Mouse (Mus musculus) MEL (cell line): ENCODE data around the gene Foxs1.

Source experiments
- CHD2 ChIP-seq: IDR thresholded peaks from 2 replicates; pipeline ENCODE4 v1.6.1; 2011; ENCODE audit warnings: low read length, improper control_type of control experiment
- CTCF ChIP-seq, 3 experiments: IDR thresholded peaks in 2 of 3; conservative IDR thresholded peaks in 1 of 3; 2 replicates each; pipeline ENCODE4 v1.5.1; 2011 to 2012; ENCODE audit warnings: low read length in 3 of 3, low read depth in 2 of 3, mild to moderate bottlenecking in 2 of 3, improper control_type of control experiment in 1 of 3, inconsistent platforms in 1 of 3, mixed read lengths in 1 of 3, moderate library complexity in 1 of 3; ENCODE audit not compliant: control insufficient read depth in 1 of 3, insufficient read depth in 1 of 3, poor library complexity in 1 of 3, severe bottlenecking in 1 of 3
- EP300 ChIP-seq, 2 experiments: IDR thresholded peaks; 2 replicates each; pipeline ENCODE4 v1.6.1; 2011; ENCODE audit warnings: improper control_type of control experiment in 2 of 2, low read length in 2 of 2, low read depth in 1 of 2, mild to moderate bottlenecking in 1 of 2
- ETS1 ChIP-seq: IDR thresholded peaks from 2 replicates; pipeline ENCODE4 v1.6.1; 2012; ENCODE audit warnings: low read depth, mild to moderate bottlenecking, inconsistent platforms, low read length, improper control_type of control experiment, moderate library complexity
- GATA1 ChIP-seq: IDR thresholded peaks from 2 replicates; pipeline ENCODE4 v1.6.1; 2011; ENCODE audit warnings: low read depth, low read length, improper control_type of control experiment
- JUND ChIP-seq: IDR thresholded peaks from 2 replicates; pipeline ENCODE4 v1.6.1; 2011; ENCODE audit warnings: low read depth, mild to moderate bottlenecking, improper control_type of control experiment, low read length
- NELFE ChIP-seq: IDR thresholded peaks from 2 replicates; pipeline ENCODE4 v1.6.1; 2011; ENCODE audit warnings: low read depth, low read length, improper control_type of control experiment
- POLR2A ChIP-seq, 2 experiments: IDR thresholded peaks; 2 replicates each; pipeline ENCODE4 v1.6.1; 2011 to 2012; ENCODE audit warnings: low read length in 2 of 2, mild to moderate bottlenecking in 2 of 2, control low read depth in 1 of 2, improper control_type of control experiment in 1 of 2, low read depth in 1 of 2, moderate library complexity in 1 of 2; ENCODE audit not compliant: control insufficient read depth in 1 of 2, insufficient read depth in 1 of 2, poor library complexity in 1 of 2
- RAD21 ChIP-seq: IDR thresholded peaks from 2 replicates; pipeline ENCODE4 v1.6.1; 2011; ENCODE audit warnings: mild to moderate bottlenecking, low read depth, low read length, improper control_type of control experiment
- ZNF384 ChIP-seq: IDR thresholded peaks from 2 replicates; pipeline ENCODE4 v1.6.1; 2012; ENCODE audit warnings: low read depth, mild to moderate bottlenecking, inconsistent platforms, low read length, improper control_type of control experiment

DNA sequence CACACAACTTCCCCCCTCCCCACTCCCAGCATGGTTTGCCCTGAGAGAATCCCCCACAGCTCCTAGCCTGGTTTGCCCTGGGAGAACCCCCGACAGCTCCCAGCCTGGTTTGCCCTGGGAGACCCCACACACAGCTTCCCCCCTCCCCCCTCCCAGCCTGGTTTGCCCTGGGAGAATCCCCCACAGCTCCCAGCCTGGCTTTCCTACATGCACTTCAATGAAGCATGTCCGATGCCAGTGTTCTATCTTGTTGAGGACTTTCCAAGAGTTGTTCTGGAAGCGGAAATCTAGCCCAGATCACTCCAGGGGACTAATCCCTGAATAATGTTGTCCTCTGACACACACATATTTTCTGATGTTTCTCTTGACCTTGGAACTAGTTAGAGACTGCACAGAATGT is 30.4 kb downstream of the Foxs1 start:
- TF ChIP-seq ZNF384: no peak
- no peak for TF ChIP-seq CTCF (IDR thresholded peaks at IDR 0.05 in 2 of 3, conservative IDR thresholded peaks at IDR 0.05 in 1 of 3; ENCODE audit: control insufficient read depth in 1 of 3, insufficient read depth in 1 of 3, low read depth in 2 of 3, low read length in 3 of 3, poor library complexity in 1 of 3, severe bottlenecking in 1 of 3)
- no peak for TF ChIP-seq EP300 (IDR thresholded peaks at IDR 0.05; ENCODE audit: low read depth in 1 of 2, low read length in 2 of 2)
- no peak for TF ChIP-seq POLR2A (IDR thresholded peaks at IDR 0.05; ENCODE audit: control insufficient read depth in 1 of 2, insufficient read depth in 1 of 2, low read depth in 1 of 2, low read length in 2 of 2, poor library complexity in 1 of 2)
- no peak for TF ChIP-seq NELFE
- no peak for TF ChIP-seq ETS1
- TF ChIP-seq CHD2: no peak
- TF ChIP-seq RAD21: no peak
- TF ChIP-seq JUND: no peak
- no peak for TF ChIP-seq GATA1
